Mouse (Mus musculus): ENCODE results near the gene Krt15.

GRCm38 (mm10) chr11:100088378-100089025 is 47.2 kb downstream of the Krt15 start:
- TF ChIP-seq POLR2A (IDR thresholded peaks at IDR 0.05; ENCODE audit: insufficient read depth, low read depth, low read length), result no peak
- no peak for TF ChIP-seq CTCF (IDR thresholded peaks at IDR 0.05; ENCODE audit: insufficient read depth, low read depth, low read length)

Measured in olfactory bulb, adult 2 months (tissue).